Mouse (Mus musculus): Measurements from ENCODE around the gene Mink1. TPM values are rescaled to one million over a fixed set of nuclear protein-coding genes. Genes with fewer than 3 reads are reported as not detected.

Gene Mink1
- total RNA-seq, 1 experiment: 23.0 TPM

DNA sequence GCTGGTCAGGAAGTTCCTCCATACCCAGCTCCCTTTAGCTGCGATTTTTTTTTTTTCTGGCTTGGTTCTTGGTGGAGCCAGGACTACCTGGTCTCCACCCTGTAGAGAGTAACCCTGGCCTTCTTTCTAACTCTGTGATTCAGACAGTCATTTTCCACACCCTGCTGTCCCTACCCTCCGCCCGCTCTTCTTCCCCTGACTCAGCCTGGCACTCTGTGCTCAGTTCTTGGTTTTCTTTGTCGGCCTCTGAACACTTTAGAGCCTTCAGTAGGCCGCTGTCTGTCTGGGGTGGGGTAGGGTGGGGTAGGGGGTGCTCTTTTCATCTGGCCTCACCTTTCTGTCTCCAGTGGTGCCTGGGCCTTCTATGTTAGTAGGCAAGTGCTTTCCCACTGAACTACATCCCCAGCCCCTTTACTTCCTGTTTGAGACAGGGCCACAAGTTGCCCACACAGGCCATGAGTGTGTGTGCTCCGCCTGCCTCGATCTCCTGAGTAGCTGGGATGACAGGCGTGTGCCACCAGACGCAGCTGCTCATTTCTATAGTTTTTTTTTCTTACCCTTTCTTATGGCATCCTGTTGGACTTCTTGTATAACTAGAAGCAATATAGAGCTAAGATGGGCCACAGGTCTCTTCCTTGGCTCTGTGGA lies 17.2 kb downstream of the Mink1 start:
- Histone ChIP-seq H3K36me3 (ENCODE audit: control insufficient read depth, insufficient read depth, low read length, poor library complexity, severe bottlenecking) (peaks cover 3% of the 10 kb centered on the region; the same call in 1 of the 2 replicates), H3K4me3 (ENCODE audit: insufficient read depth in 1 of 2, low read depth in 1 of 2, low read length in 2 of 2, poor library complexity in 1 of 2, severe bottlenecking in 1 of 2) (no peak overlapping the region), H3K4me1 (ENCODE audit: control insufficient read depth in 2 of 2, insufficient read depth in 2 of 2, low read length in 2 of 2, poor library complexity in 1 of 2) (peaks cover 9 to 28% of the 10 kb centered on the region in 2 experiments), H3K9ac (ENCODE audit: insufficient read depth, low read depth, low read length, poor library complexity, severe bottlenecking) (no peak overlapping the region), H3K27ac (ENCODE audit: insufficient read depth, low read depth, low read length, poor library complexity, severe bottlenecking) (no peak overlapping the region), H3K9me3 (ENCODE audit: control insufficient read depth, insufficient read depth, low read depth, low read length) (no peaks in the 10 kb centered on the region)
- TF ChIP-seq ZNF384 (IDR thresholded peaks at IDR 0.05; ENCODE audit: low read depth, low read length): no peak
- no peak for TF ChIP-seq ZC3H11A (IDR thresholded peaks at IDR 0.05; ENCODE audit: borderline replicate concordance, low read depth, low read length)
- TF ChIP-seq HCFC1 (IDR thresholded peaks at IDR 0.05; ENCODE audit: borderline replicate concordance, insufficient read depth, low read length): no peak
- no peak for TF ChIP-seq CHD2 (IDR thresholded peaks at IDR 0.05; ENCODE audit: low read depth, low read length)
- TF ChIP-seq MAFK (IDR thresholded peaks at IDR 0.05; ENCODE audit: insufficient read depth, low read depth, low read length): no peak
- in situ Hi-C loops (cut with MboI; ENCODE audit: low sequenced_read_pairs in 2 of 2, unreplicated experiment in 2 of 2): no loop called here
- DNase-seq (ENCODE audit: low read depth, low spot score): no peak

GRCm38 (mm10) chr11:70580358-70580720 lies 17.7 kb downstream of the Mink1 start:
- Histone ChIP-seq H3K4me3 (ENCODE audit: insufficient read depth in 1 of 2, low read depth in 1 of 2, low read length in 2 of 2, poor library complexity in 1 of 2, severe bottlenecking in 1 of 2) (no peak overlapping the region), H3K27ac (ENCODE audit: insufficient read depth, low read depth, low read length, poor library complexity, severe bottlenecking) (peak overlapping the region; percentile 31; the same call in 1 of the 2 replicates), H3K4me1 (ENCODE audit: control insufficient read depth in 2 of 2, insufficient read depth in 2 of 2, low read length in 2 of 2, poor library complexity in 1 of 2) (peaks cover 9 to 31% of the 10 kb centered on the region in 2 experiments), H3K36me3 (ENCODE audit: control insufficient read depth, insufficient read depth, low read length, poor library complexity, severe bottlenecking) (peaks cover 3% of the 10 kb centered on the region; the same call in 1 of the 2 replicates), H3K9me3 (ENCODE audit: control insufficient read depth, insufficient read depth, low read depth, low read length) (no peaks in the 10 kb centered on the region), H3K9ac (ENCODE audit: insufficient read depth, low read depth, low read length, poor library complexity, severe bottlenecking) (no peak overlapping the region)
- no peak for TF ChIP-seq ZC3H11A (IDR thresholded peaks at IDR 0.05; ENCODE audit: borderline replicate concordance, low read depth, low read length)
- TF ChIP-seq ZNF384 (IDR thresholded peaks at IDR 0.05; ENCODE audit: low read depth, low read length): no peak
- no peak for TF ChIP-seq MAFK (IDR thresholded peaks at IDR 0.05; ENCODE audit: insufficient read depth, low read depth, low read length)
- TF ChIP-seq HCFC1 (IDR thresholded peaks at IDR 0.05; ENCODE audit: borderline replicate concordance, insufficient read depth, low read length): no peak
- TF ChIP-seq CHD2 (IDR thresholded peaks at IDR 0.05; ENCODE audit: low read depth, low read length): no peak
- no peak for DNase-seq (ENCODE audit: low read depth, low spot score)
- in situ Hi-C loops (cut with MboI; ENCODE audit: low sequenced_read_pairs in 2 of 2, unreplicated experiment in 2 of 2): no loop called here

DNA sequence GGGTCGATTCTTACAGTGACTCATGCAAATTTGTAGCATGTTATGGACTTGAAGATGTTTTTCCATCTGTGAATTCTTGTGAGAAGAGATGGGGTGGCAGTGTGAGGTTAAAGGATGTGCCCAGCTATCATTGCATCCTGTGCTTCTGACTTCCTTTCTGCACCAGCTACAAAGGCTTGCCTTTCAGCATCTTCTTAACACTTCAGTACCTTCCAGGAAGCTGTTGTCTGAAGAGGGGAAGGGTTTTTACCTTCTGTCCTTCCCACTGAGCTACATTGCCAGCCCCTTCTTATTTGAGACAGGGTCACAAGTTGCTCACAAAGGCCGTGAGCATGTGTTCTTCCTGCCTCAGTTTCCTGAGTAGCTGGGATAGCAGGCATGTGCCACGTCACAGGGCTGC lies 18.2 kb downstream of the Mink1 start:
- no peak for TF ChIP-seq ZC3H11A (IDR thresholded peaks at IDR 0.05; ENCODE audit: borderline replicate concordance, low read depth, low read length)
- TF ChIP-seq ZNF384 (IDR thresholded peaks at IDR 0.05; ENCODE audit: low read depth, low read length): no peak
- no peak for TF ChIP-seq HCFC1 (IDR thresholded peaks at IDR 0.05; ENCODE audit: borderline replicate concordance, insufficient read depth, low read length)
- TF ChIP-seq MAFK (IDR thresholded peaks at IDR 0.05; ENCODE audit: insufficient read depth, low read depth, low read length): no peak
- no peak for TF ChIP-seq CHD2 (IDR thresholded peaks at IDR 0.05; ENCODE audit: low read depth, low read length)
- peaks cover 3% of the 10 kb centered on the region; the same call in 1 of the 2 replicates for H3K36me3 ChIP-seq (ENCODE audit: control insufficient read depth, insufficient read depth, low read length, poor library complexity, severe bottlenecking)
- no peak overlapping the region for H3K27ac ChIP-seq (ENCODE audit: insufficient read depth, low read depth, low read length, poor library complexity, severe bottlenecking)
- in situ Hi-C loops (cut with MboI; ENCODE audit: low sequenced_read_pairs in 2 of 2, unreplicated experiment in 2 of 2): no loop called here
- H3K9me3 ChIP-seq (ENCODE audit: control insufficient read depth, insufficient read depth, low read depth, low read length): no peaks in the 10 kb centered on the region
- peaks cover 9 to 33% of the 10 kb centered on the region in 2 experiments for H3K4me1 ChIP-seq (ENCODE audit: control insufficient read depth in 2 of 2, insufficient read depth in 2 of 2, low read length in 2 of 2, poor library complexity in 1 of 2)
- no peak for DNase-seq (ENCODE audit: low read depth, low spot score)
- H3K9ac ChIP-seq (ENCODE audit: insufficient read depth, low read depth, low read length, poor library complexity, severe bottlenecking): no peak overlapping the region
- H3K4me3 ChIP-seq (ENCODE audit: insufficient read depth in 1 of 2, low read depth in 1 of 2, low read length in 2 of 2, poor library complexity in 1 of 2, severe bottlenecking in 1 of 2): no peak overlapping the region

DNA sequence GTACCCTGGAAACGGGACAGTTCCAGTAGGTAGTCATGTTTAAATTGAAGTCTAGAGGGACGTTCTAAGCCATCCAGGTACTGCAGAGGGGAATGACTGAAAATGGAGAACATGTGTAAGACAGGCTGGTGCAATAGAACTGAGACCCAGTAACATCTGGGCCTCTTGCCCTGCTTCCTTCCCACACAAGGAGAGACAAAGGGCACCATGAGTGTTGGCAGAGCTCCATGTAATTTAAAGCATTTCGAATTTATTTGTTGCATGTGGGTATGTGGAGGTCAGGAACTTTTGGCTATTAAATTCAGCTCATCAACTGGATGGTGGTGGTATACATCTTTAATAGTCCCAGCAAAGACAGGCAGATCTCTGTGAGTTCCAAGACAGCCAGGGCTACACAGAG lies 19.5 kb downstream of the Mink1 start:
- Histone ChIP-seq H3K9me3 (ENCODE audit: control insufficient read depth, insufficient read depth, low read depth, low read length) (no peaks in the 10 kb centered on the region), H3K4me1 (ENCODE audit: control insufficient read depth in 2 of 2, insufficient read depth in 2 of 2, low read length in 2 of 2, poor library complexity in 1 of 2) (peaks cover 7 to 23% of the 10 kb centered on the region in 2 experiments), H3K36me3 (ENCODE audit: control insufficient read depth, insufficient read depth, low read length, poor library complexity, severe bottlenecking) (peaks cover 3% of the 10 kb centered on the region; the same call in 1 of the 2 replicates), H3K27ac (ENCODE audit: insufficient read depth, low read depth, low read length, poor library complexity, severe bottlenecking) (no peak overlapping the region), H3K9ac (ENCODE audit: insufficient read depth, low read depth, low read length, poor library complexity, severe bottlenecking) (no peak overlapping the region), H3K4me3 (ENCODE audit: insufficient read depth in 1 of 2, low read depth in 1 of 2, low read length in 2 of 2, poor library complexity in 1 of 2, severe bottlenecking in 1 of 2) (no peak overlapping the region)
- in situ Hi-C loops (cut with MboI; ENCODE audit: low sequenced_read_pairs in 2 of 2, unreplicated experiment in 2 of 2): no loop called here
- no peak for DNase-seq (ENCODE audit: low read depth, low spot score)
- TF ChIP-seq MAFK (IDR thresholded peaks at IDR 0.05; ENCODE audit: insufficient read depth, low read depth, low read length) (no peak), ZC3H11A (IDR thresholded peaks at IDR 0.05; ENCODE audit: borderline replicate concordance, low read depth, low read length) (no peak), ZNF384 (IDR thresholded peaks at IDR 0.05; ENCODE audit: low read depth, low read length) (no peak), CHD2 (IDR thresholded peaks at IDR 0.05; ENCODE audit: low read depth, low read length) (no peak), HCFC1 (IDR thresholded peaks at IDR 0.05; ENCODE audit: borderline replicate concordance, insufficient read depth, low read length) (no peak)

Data from ES-E14 (cell line).